Mouse (Mus musculus) megakaryocyte, embryonic 14.5 days (primary cell): Measurements from ENCODE around the gene Nfib.

ENCODE experiments used
- FLI1 ChIP-seq: IDR thresholded peaks from 2 replicates; pipeline ENCODE4 v1.6.1; 2012; ENCODE audit warnings: low read length, inconsistent platforms, mixed read lengths
- GATA1 ChIP-seq: IDR thresholded peaks from 3 replicates; pipeline ENCODE4 v1.6.1; 2012; ENCODE audit warnings: mixed read lengths, low read length, inconsistent platforms, borderline replicate concordance

DNA sequence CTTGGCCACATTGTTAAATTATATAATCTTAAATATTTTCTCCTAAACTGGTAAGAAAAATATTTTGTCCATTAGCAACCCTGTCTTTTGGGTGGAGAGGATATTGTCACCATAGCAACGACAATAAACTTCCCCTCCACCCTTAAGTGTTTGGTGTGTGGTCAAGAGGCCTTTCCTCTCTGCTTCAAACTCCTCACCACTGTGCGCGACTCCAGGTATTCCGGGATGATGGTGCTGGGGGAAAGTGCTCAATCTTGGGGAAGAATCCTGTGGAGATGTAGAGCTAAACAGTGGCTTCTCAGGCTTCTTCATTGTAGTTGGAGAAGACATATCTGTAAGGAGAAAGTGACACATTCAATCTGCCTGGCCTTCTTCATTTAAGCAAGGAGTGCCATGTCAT is 375.5 kb downstream of the Nfib start:
- no peak for TF ChIP-seq GATA1
- no peak for TF ChIP-seq FLI1
